Mouse (Mus musculus) frontal cortex, adult 2 months (tissue): ENCODE data around the gene Ptpdc1. TPM values are rescaled to one million over a fixed set of nuclear protein-coding genes. Genes with fewer than 3 reads are reported as not detected.
A peak's percentile ranks its signal among the peaks of the same experiment; 100 is the strongest.

Experiments used
- DNase-seq, 2 experiments: peaks; one replicate each; pipeline ENCODE4 v3.0.0; 2022; ENCODE audit warnings: low spot score in 1 of 2; ENCODE audit errors: extremely low spot score in 1 of 2
- polyA plus RNA-seq: library from polyadenylated mRNA; depleted of rRNA; stranded (reverse); fragments of >200 nt; gene quantifications from 2 replicates; pipeline ENCODE4 v1.2.3, GENCODE M21; 2012

Ptpdc1 gene
- polyA plus RNA-seq, 1 experiment = 24.0 TPM

GRCm38 (mm10) chr13:48590743-48591142 lies 34.7 kb downstream of the Ptpdc1 start:
- no peak for DNase-seq

GRCm38 (mm10) chr13:48587354-48587753 lies 38.1 kb downstream of the Ptpdc1 start:
- DNase-seq = no peak

GRCm38 (mm10) chr13:48586496-48586895 lies 39.0 kb downstream of the Ptpdc1 start:
- DNase-seq = no peak

GRCm38 (mm10) chr13:48585786-48586185 lies 39.7 kb downstream of the Ptpdc1 start:
- DNase-seq = no peak

- DNase-seq = no peak
These were observed 42.6 kb downstream of the Ptpdc1 start for GRCm38 (mm10) chr13:48582688-48583379.

GRCm38 (mm10) chr13:48578616-48579015 lies 46.8 kb downstream of the Ptpdc1 start:
- DNase-seq = no peak

- DNase-seq = no peak
These were observed 47.6 kb downstream of the Ptpdc1 start for GRCm38 (mm10) chr13:48577836-48578235.

- no peak for DNase-seq
These were observed 48.5 kb downstream of the Ptpdc1 start for GRCm38 (mm10) chr13:48577007-48577406.

GRCm38 (mm10) chr13:48574718-48575117 lies 50.7 kb downstream of the Ptpdc1 start:
- DNase-seq = no peak

- DNase-seq = no peak
These were observed 51.7 kb downstream of the Ptpdc1 start for GRCm38 (mm10) chr13:48573525-48574355.

- peak in 1 of 2 experiments; percentile 67 for DNase-seq
These were observed 53.3 kb downstream of the Ptpdc1 start for GRCm38 (mm10) chr13:48572127-48572526.

GRCm38 (mm10) chr13:48571298-48571697 lies 54.2 kb downstream of the Ptpdc1 start:
- DNase-seq = peak in 1 of 2 experiments; percentile 22

GRCm38 (mm10) chr13:48569576-48570132 lies 55.8 kb downstream of the Ptpdc1 start:
- no peak for DNase-seq

GRCm38 (mm10) chr13:48567646-48568045 lies 57.8 kb downstream of the Ptpdc1 start:
- DNase-seq = no peak

GRCm38 (mm10) chr13:48566116-48566935 lies 59.1 kb downstream of the Ptpdc1 start:
- peak in 1 of 2 experiments; percentile 76 for DNase-seq

- DNase-seq = no peak
These were observed 60.4 kb downstream of the Ptpdc1 start for GRCm38 (mm10) chr13:48564881-48565600.

GRCm38 (mm10) chr13:48562336-48562735 lies 63.1 kb downstream of the Ptpdc1 start:
- no peak for DNase-seq

GRCm38 (mm10) chr13:48561481-48561880 lies 64.0 kb downstream of the Ptpdc1 start:
- no peak for DNase-seq

GRCm38 (mm10) chr13:48555976-48556375 lies 69.5 kb downstream of the Ptpdc1 start:
- DNase-seq = no peak

GRCm38 (mm10) chr13:48554552-48554951 lies 70.9 kb downstream of the Ptpdc1 start:
- no peak for DNase-seq
